In genomic region chr7:142206891-142207290, GRCm38 (mm10) we compare ENCODE assay signal across 31 mouse cellular contexts. TPM values are rescaled to one million over a fixed set of nuclear protein-coding genes. Genes with fewer than 3 reads are reported as not detected.
"Had no signal": no experiment of that assay in that cellular context is flagged by ENCODE, and none has a peak within 500 bp of the region (broad histone marks: within the 10 kb centered on the region; RNA-seq: fewer than 3 reads in every experiment).

No protein-coding gene starts in this region.

RNA-seq across cellular contexts. Expression of gene Gm7579, which starts 4.8 kb away (rescaled TPM):
- polyA plus RNA-seq: limb, embryonic 10.5 days; limb, embryonic 11.5 days; limb, embryonic 12.5 days; limb, embryonic 13.5 days; limb, embryonic 14.5 days; limb, embryonic 15.5 days; liver, adult 2 months; liver, embryonic 11.5 days; liver, embryonic 12.5 days; liver, embryonic 13.5 days; liver, embryonic 14.5 days; liver, embryonic 15.5 days; liver, embryonic 16.5 days; liver, postnatal 0 days; lung, adult 2 months; lung, embryonic 14.5 days; lung, embryonic 15.5 days; lung, embryonic 16.5 days; lung, postnatal 0 days; macrophage; midbrain, embryonic 10.5 days; midbrain, embryonic 11.5 days; midbrain, embryonic 12.5 days; midbrain, embryonic 13.5 days; midbrain, embryonic 14.5 days; midbrain, embryonic 15.5 days; midbrain, embryonic 16.5 days; midbrain, postnatal 0 days; myocyte; neural tube, embryonic 11.5 days; neural tube, embryonic 12.5 days had no signal

RNA-seq across cellular contexts. Expression of gene Krtap5-3, which starts 5.7 kb away (rescaled TPM):
- polyA plus RNA-seq: limb, embryonic 10.5 days; limb, embryonic 11.5 days; limb, embryonic 12.5 days; limb, embryonic 13.5 days; limb, embryonic 14.5 days; limb, embryonic 15.5 days; liver, adult 2 months; liver, embryonic 11.5 days; liver, embryonic 12.5 days; liver, embryonic 13.5 days; liver, embryonic 14.5 days; liver, embryonic 15.5 days; liver, embryonic 16.5 days; liver, postnatal 0 days; lung, adult 2 months; lung, embryonic 14.5 days; lung, embryonic 15.5 days; lung, embryonic 16.5 days; lung, postnatal 0 days; macrophage; midbrain, embryonic 10.5 days; midbrain, embryonic 11.5 days; midbrain, embryonic 12.5 days; midbrain, embryonic 13.5 days; midbrain, embryonic 14.5 days; midbrain, embryonic 15.5 days; midbrain, embryonic 16.5 days; midbrain, postnatal 0 days; myocyte; neural tube, embryonic 11.5 days; neural tube, embryonic 12.5 days had no signal

RNA-seq across cellular contexts. Expression of gene Gm10153, which starts 16.7 kb away (rescaled TPM):
- polyA plus RNA-seq: limb, embryonic 10.5 days; limb, embryonic 11.5 days; limb, embryonic 12.5 days; limb, embryonic 13.5 days; limb, embryonic 14.5 days; limb, embryonic 15.5 days; liver, adult 2 months; liver, embryonic 11.5 days; liver, embryonic 12.5 days; liver, embryonic 13.5 days; liver, embryonic 14.5 days; liver, embryonic 15.5 days; liver, embryonic 16.5 days; liver, postnatal 0 days; lung, adult 2 months; lung, embryonic 14.5 days; lung, embryonic 15.5 days; lung, embryonic 16.5 days; lung, postnatal 0 days; macrophage; midbrain, embryonic 10.5 days; midbrain, embryonic 11.5 days; midbrain, embryonic 12.5 days; midbrain, embryonic 13.5 days; midbrain, embryonic 14.5 days; midbrain, embryonic 15.5 days; midbrain, embryonic 16.5 days; midbrain, postnatal 0 days; myocyte; neural tube, embryonic 11.5 days; neural tube, embryonic 12.5 days had no signal

RNA-seq across cellular contexts. Expression of gene Krtap5-5, which starts 22.9 kb away (rescaled TPM):
- polyA plus RNA-seq: limb, embryonic 10.5 days; limb, embryonic 11.5 days; limb, embryonic 12.5 days; limb, embryonic 13.5 days; limb, embryonic 14.5 days; limb, embryonic 15.5 days; liver, adult 2 months; liver, embryonic 11.5 days; liver, embryonic 12.5 days; liver, embryonic 13.5 days; liver, embryonic 14.5 days; liver, embryonic 15.5 days; liver, embryonic 16.5 days; liver, postnatal 0 days; lung, embryonic 14.5 days; lung, embryonic 15.5 days; lung, embryonic 16.5 days; lung, postnatal 0 days; macrophage; midbrain, embryonic 10.5 days; midbrain, embryonic 11.5 days; midbrain, embryonic 12.5 days; midbrain, embryonic 13.5 days; midbrain, embryonic 14.5 days; midbrain, embryonic 15.5 days; midbrain, embryonic 16.5 days; midbrain, postnatal 0 days; myocyte; neural tube, embryonic 11.5 days; neural tube, embryonic 12.5 days had no signal

RNA-seq across cellular contexts. Expression of gene Krtap5-2, which starts 31.1 kb away (rescaled TPM):
- polyA plus RNA-seq: limb, embryonic 10.5 days; limb, embryonic 11.5 days; limb, embryonic 12.5 days; limb, embryonic 13.5 days; limb, embryonic 14.5 days; limb, embryonic 15.5 days; liver, adult 2 months; liver, embryonic 11.5 days; liver, embryonic 12.5 days; liver, embryonic 13.5 days; liver, embryonic 14.5 days; liver, embryonic 15.5 days; liver, embryonic 16.5 days; liver, postnatal 0 days; lung, adult 2 months; lung, embryonic 14.5 days; lung, embryonic 15.5 days; lung, embryonic 16.5 days; lung, postnatal 0 days; macrophage; midbrain, embryonic 10.5 days; midbrain, embryonic 11.5 days; midbrain, embryonic 12.5 days; midbrain, embryonic 13.5 days; midbrain, embryonic 14.5 days; midbrain, embryonic 15.5 days; midbrain, embryonic 16.5 days; midbrain, postnatal 0 days; myocyte; neural tube, embryonic 11.5 days; neural tube, embryonic 12.5 days had no signal
